Mouse (Mus musculus): ENCODE data around the gene Fam71b.
"Not testable (repeated sequence)": the region's sequence is repeated elsewhere in the genome, so short reads cannot be mapped to it uniquely, and the experiment has no call there.

The Fam71b gene

GRCm38 (mm10) chr11:46382466-46382865 lies 13.9 kb upstream of the Fam71b start:
- DNase-seq (ENCODE audit: low spot score in 2 of 2): no peak

- DNase-seq (ENCODE audit: low spot score in 2 of 2): no peak
Observed at GRCm38 (mm10) chr11:46384925-46385324, 11.4 kb upstream of the Fam71b start.

GRCm38 (mm10) chr11:46386556-46386955 lies 9.8 kb upstream of the Fam71b start:
- DNase-seq (ENCODE audit: low spot score in 2 of 2): no peak

- DNase-seq (ENCODE audit: low spot score in 2 of 2): no peak
Observed at GRCm38 (mm10) chr11:46387061-46387460, 9.3 kb upstream of the Fam71b start.

GRCm38 (mm10) chr11:46388438-46388837 lies 7.9 kb upstream of the Fam71b start:
- no peak for DNase-seq (ENCODE audit: low spot score in 2 of 2)

GRCm38 (mm10) chr11:46389336-46390117 lies 6.8 kb upstream of the Fam71b start, which contains the start of gene Itk:
Gene Itk (minus strand): TSS chr11:46389515.
- DNase-seq (ENCODE audit: low spot score in 2 of 2): no peak

- no peak for DNase-seq (ENCODE audit: low spot score in 2 of 2)
Observed at GRCm38 (mm10) chr11:46390621-46391020, 5.7 kb upstream of the Fam71b start.

- DNase-seq (ENCODE audit: low spot score in 2 of 2): no peak
Observed at GRCm38 (mm10) chr11:46392890-46393289, 3.5 kb upstream of the Fam71b start.

GRCm38 (mm10) chr11:46393413-46393812 lies 2.9 kb upstream of the Fam71b start:
- no peak for DNase-seq (ENCODE audit: low spot score in 2 of 2)

GRCm38 (mm10) chr11:46395088-46395487 lies 1.3 kb upstream of the Fam71b start:
- no peak for DNase-seq (ENCODE audit: low spot score in 2 of 2)

- DNase-seq (ENCODE audit: low spot score in 2 of 2): no peak
Observed at GRCm38 (mm10) chr11:46395698-46396097, 661 bp upstream of the Fam71b start.

- peak in 1 of 2 experiments; percentile 11 for DNase-seq (ENCODE audit: low spot score in 2 of 2)
Observed at GRCm38 (mm10) chr11:46396860-46397179, 461 bp downstream of the Fam71b start.

- no peak for DNase-seq (ENCODE audit: low spot score in 2 of 2)
Observed at GRCm38 (mm10) chr11:46397900-46398299, 1.5 kb downstream of the Fam71b start.

GRCm38 (mm10) chr11:46398473-46398872 lies 2.1 kb downstream of the Fam71b start:
- DNase-seq (ENCODE audit: low spot score in 2 of 2): no peak

- no peak for DNase-seq (ENCODE audit: low spot score in 2 of 2)
Observed at GRCm38 (mm10) chr11:46398933-46399383, 2.6 kb downstream of the Fam71b start.

- no peak for DNase-seq (ENCODE audit: low spot score in 2 of 2)
Observed at GRCm38 (mm10) chr11:46401555-46401954, 5.2 kb downstream of the Fam71b start.

GRCm38 (mm10) chr11:46404986-46405385 lies 8.6 kb downstream of the Fam71b start:
- no peak for DNase-seq (ENCODE audit: low spot score in 2 of 2)

GRCm38 (mm10) chr11:46406721-46407120 lies 10.4 kb downstream of the Fam71b start:
- no peak for DNase-seq (ENCODE audit: low spot score in 2 of 2)

GRCm38 (mm10) chr11:46410018-46410563 lies 13.7 kb downstream of the Fam71b start:
- no peak for DNase-seq (ENCODE audit: low spot score in 2 of 2)

GRCm38 (mm10) chr11:46418438-46418837 lies 22.1 kb downstream of the Fam71b start:
- no peak for DNase-seq (ENCODE audit: low spot score in 2 of 2)

- DNase-seq (ENCODE audit: low spot score in 2 of 2): no peak
Observed at GRCm38 (mm10) chr11:46418860-46419259, 22.5 kb downstream of the Fam71b start.

GRCm38 (mm10) chr11:46421086-46421888 lies 24.9 kb downstream of the Fam71b start:
- no peak for DNase-seq (ENCODE audit: low spot score in 2 of 2)

GRCm38 (mm10) chr11:46428131-46428530 lies 31.8 kb downstream of the Fam71b start:
- DNase-seq (ENCODE audit: low spot score in 2 of 2): not testable (repeated sequence)
